Mouse (Mus musculus): ENCODE measurements around the gene Dtl. TPM values are rescaled to one million over a fixed set of nuclear protein-coding genes. Genes with fewer than 3 reads are reported as not detected.

Dtl gene
- total and polyA plus RNA-seq, 3 experiments: 19.7 to 139 (median 65.2) TPM

GRCm38 (mm10) chr1:191587062-191587461 lies 11.7 kb upstream of the Dtl start:
- Histone ChIP-seq H3K36me3 (replicated peaks) (peaks cover 93% of the 10 kb centered on the region), H3K27me3 (ENCODE audit: insufficient read depth, low read length) (no peaks in the 10 kb centered on the region), H3K4me3 (ENCODE audit: low read depth, low read length) (no peak overlapping the region), H3K4me1 (ENCODE audit: insufficient read depth, low read depth, low read length) (no peaks in the 10 kb centered on the region; the same call in 1 of the 2 replicates), H3K9me3 (replicated peaks) (no peaks in the 10 kb centered on the region)
- DNase-seq (ENCODE audit: low spot score) (no peak), ATAC-seq (ENCODE audit: extremely low read depth, insufficient number of reproducible peaks, low FRiP score, poor library complexity, severe bottlenecking) (no peak)
- TF ChIP-seq GATA2 (IDR thresholded peaks at IDR 0.05; ENCODE audit: borderline replicate concordance, low read depth, low read length): no peak
- no peak for TF ChIP-seq CTCF (IDR thresholded peaks at IDR 0.05; ENCODE audit: low read depth, low read length)
- no peak for TF ChIP-seq GATA1 (IDR thresholded peaks at IDR 0.05; ENCODE audit: borderline replicate concordance, low read length)
- no peak for TF ChIP-seq TAL1 (conservative IDR thresholded peaks at IDR 0.05; ENCODE audit: low read depth, low read length)
- no peak for TF ChIP-seq POLR2AphosphoS5 (IDR thresholded peaks at IDR 0.05; ENCODE audit: insufficient replicate concordance, low read depth, low read length)

DNA sequence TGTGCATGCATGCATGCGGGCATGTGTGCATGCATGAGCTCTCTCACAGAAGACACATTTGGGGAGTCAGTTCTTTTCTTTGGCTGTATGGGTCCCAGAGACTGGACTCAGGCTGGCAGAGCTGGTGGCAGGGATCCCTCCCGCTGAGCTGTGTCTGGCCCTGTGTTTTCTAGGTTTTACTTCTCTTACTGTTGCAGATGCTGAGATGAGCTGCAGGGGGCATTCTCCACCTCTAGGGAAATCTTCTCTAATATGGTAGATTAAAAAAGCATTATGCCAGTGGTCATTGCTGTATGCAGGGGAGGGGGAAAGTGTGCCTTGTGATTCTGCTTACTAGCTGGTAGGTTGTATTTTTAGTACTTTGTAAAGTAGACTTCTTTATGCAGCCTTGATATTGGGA lies 10.4 kb upstream of the Dtl start:
- no peak overlapping the region for H3K4me3 ChIP-seq (ENCODE audit: low read depth, low read length)
- H3K27me3 ChIP-seq (ENCODE audit: insufficient read depth, low read length): no peaks in the 10 kb centered on the region
- DNase-seq (ENCODE audit: low spot score) (no peak), ATAC-seq (ENCODE audit: extremely low read depth, insufficient number of reproducible peaks, low FRiP score, poor library complexity, severe bottlenecking) (no peak)
- H3K4me1 ChIP-seq (ENCODE audit: insufficient read depth, low read depth, low read length): peaks cover 4% of the 10 kb centered on the region; the same call in 1 of the 2 replicates
- TF ChIP-seq GATA1 (IDR thresholded peaks at IDR 0.05; ENCODE audit: borderline replicate concordance, low read length) (no peak), GATA2 (IDR thresholded peaks at IDR 0.05; ENCODE audit: borderline replicate concordance, low read depth, low read length) (no peak), TAL1 (conservative IDR thresholded peaks at IDR 0.05; ENCODE audit: low read depth, low read length) (no peak), POLR2AphosphoS5 (IDR thresholded peaks at IDR 0.05; ENCODE audit: insufficient replicate concordance, low read depth, low read length) (no peak), CTCF (IDR thresholded peaks at IDR 0.05; ENCODE audit: low read depth, low read length) (no peak)
- no peaks in the 10 kb centered on the region for H3K9me3 ChIP-seq (replicated peaks)
- peaks cover 90% of the 10 kb centered on the region for H3K36me3 ChIP-seq (replicated peaks)

DNA sequence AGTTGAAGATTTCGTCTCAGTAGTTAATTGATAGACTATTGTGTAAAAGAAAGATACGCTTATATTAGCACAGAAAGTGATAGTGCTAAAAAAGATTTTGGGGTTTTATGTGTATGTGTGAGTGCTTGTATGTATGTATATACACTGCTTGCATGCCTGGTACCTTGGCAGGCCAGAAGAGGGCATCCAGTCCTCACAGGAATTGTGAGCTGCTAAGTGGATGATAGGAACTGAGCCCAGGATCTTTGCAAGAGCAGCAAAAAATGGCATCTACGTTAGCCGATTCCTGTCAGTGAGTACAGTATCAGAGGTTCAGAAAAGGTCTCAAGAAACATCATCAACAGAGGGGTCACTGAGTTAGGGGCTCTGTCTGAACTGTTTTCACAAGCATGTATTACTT lies 9.1 kb upstream of the Dtl start:
- DNase-seq (ENCODE audit: low spot score) (no peak), ATAC-seq (ENCODE audit: extremely low read depth, insufficient number of reproducible peaks, low FRiP score, poor library complexity, severe bottlenecking) (no peak)
- H3K27me3 ChIP-seq (ENCODE audit: insufficient read depth, low read length): no peaks in the 10 kb centered on the region
- peaks cover 89% of the 10 kb centered on the region for H3K36me3 ChIP-seq (replicated peaks)
- H3K4me1 ChIP-seq (ENCODE audit: insufficient read depth, low read depth, low read length): peaks cover 6% of the 10 kb centered on the region; the same call in 1 of the 2 replicates
- H3K4me3 ChIP-seq (ENCODE audit: low read depth, low read length): no peak overlapping the region
- TF ChIP-seq GATA2 (IDR thresholded peaks at IDR 0.05; ENCODE audit: borderline replicate concordance, low read depth, low read length): no peak
- no peak for TF ChIP-seq POLR2AphosphoS5 (IDR thresholded peaks at IDR 0.05; ENCODE audit: insufficient replicate concordance, low read depth, low read length)
- no peak for TF ChIP-seq CTCF (IDR thresholded peaks at IDR 0.05; ENCODE audit: low read depth, low read length)
- TF ChIP-seq TAL1 (conservative IDR thresholded peaks at IDR 0.05; ENCODE audit: low read depth, low read length): no peak
- no peak for TF ChIP-seq GATA1 (IDR thresholded peaks at IDR 0.05; ENCODE audit: borderline replicate concordance, low read length)
- H3K9me3 ChIP-seq (replicated peaks): peaks cover 6% of the 10 kb centered on the region

GRCm38 (mm10) chr1:191583836-191584235 lies 8.5 kb upstream of the Dtl start:
- H3K9me3 ChIP-seq (replicated peaks): peaks cover 9% of the 10 kb centered on the region
- TF ChIP-seq TAL1 (conservative IDR thresholded peaks at IDR 0.05; ENCODE audit: low read depth, low read length) (no peak), POLR2AphosphoS5 (IDR thresholded peaks at IDR 0.05; ENCODE audit: insufficient replicate concordance, low read depth, low read length) (no peak), CTCF (IDR thresholded peaks at IDR 0.05; ENCODE audit: low read depth, low read length) (no peak), GATA2 (IDR thresholded peaks at IDR 0.05; ENCODE audit: borderline replicate concordance, low read depth, low read length) (no peak), GATA1 (IDR thresholded peaks at IDR 0.05; ENCODE audit: borderline replicate concordance, low read length) (no peak)
- H3K4me3 ChIP-seq (ENCODE audit: low read depth, low read length): no peak overlapping the region
- peaks cover 90% of the 10 kb centered on the region for H3K36me3 ChIP-seq (replicated peaks)
- no peaks in the 10 kb centered on the region for H3K27me3 ChIP-seq (ENCODE audit: insufficient read depth, low read length)
- peaks cover 8% of the 10 kb centered on the region; the same call in 1 of the 2 replicates for H3K4me1 ChIP-seq (ENCODE audit: insufficient read depth, low read depth, low read length)
- ATAC-seq (ENCODE audit: extremely low read depth, insufficient number of reproducible peaks, low FRiP score, poor library complexity, severe bottlenecking) (no peak), DNase-seq (ENCODE audit: low spot score) (no peak)

DNA sequence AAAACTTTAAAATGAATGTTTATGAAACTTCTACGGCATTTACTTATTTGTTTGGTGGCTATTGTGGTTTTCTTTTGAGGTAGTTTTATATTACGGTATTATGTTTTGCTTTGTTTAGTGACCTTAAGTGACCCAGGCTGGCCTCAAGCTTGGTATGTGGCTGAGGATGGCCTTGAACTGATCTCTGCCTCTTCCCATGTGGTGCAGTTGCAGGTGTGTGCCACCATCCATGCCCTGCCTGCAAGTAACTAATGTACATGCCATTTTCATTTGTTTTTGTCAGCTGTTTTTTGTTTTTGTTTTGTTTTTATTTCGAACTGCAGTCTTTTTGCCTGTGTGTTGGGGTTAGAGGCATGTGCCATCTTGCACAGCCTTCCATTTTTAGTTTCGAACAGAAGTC lies 6.3 kb upstream of the Dtl start:
- peaks cover 9% of the 10 kb centered on the region for H3K9me3 ChIP-seq (replicated peaks)
- peaks cover 83% of the 10 kb centered on the region for H3K36me3 ChIP-seq (replicated peaks)
- no peaks in the 10 kb centered on the region for H3K27me3 ChIP-seq (ENCODE audit: insufficient read depth, low read length)
- H3K4me3 ChIP-seq (ENCODE audit: low read depth, low read length): no peak overlapping the region
- peaks cover 23% of the 10 kb centered on the region for H3K4me1 ChIP-seq (ENCODE audit: insufficient read depth, low read depth, low read length)
- DNase-seq (ENCODE audit: low spot score) (no peak), ATAC-seq (ENCODE audit: extremely low read depth, insufficient number of reproducible peaks, low FRiP score, poor library complexity, severe bottlenecking) (no peak)
- TF ChIP-seq GATA1 (IDR thresholded peaks at IDR 0.05; ENCODE audit: borderline replicate concordance, low read length): no peak
- TF ChIP-seq POLR2AphosphoS5 (IDR thresholded peaks at IDR 0.05; ENCODE audit: insufficient replicate concordance, low read depth, low read length): no peak
- no peak for TF ChIP-seq GATA2 (IDR thresholded peaks at IDR 0.05; ENCODE audit: borderline replicate concordance, low read depth, low read length)
- TF ChIP-seq CTCF (IDR thresholded peaks at IDR 0.05; ENCODE audit: low read depth, low read length): no peak
- no peak for TF ChIP-seq TAL1 (conservative IDR thresholded peaks at IDR 0.05; ENCODE audit: low read depth, low read length)

- no peaks in the 10 kb centered on the region for H3K27me3 ChIP-seq (ENCODE audit: insufficient read depth, low read length)
- H3K4me1 ChIP-seq (ENCODE audit: insufficient read depth, low read depth, low read length): peaks cover 27% of the 10 kb centered on the region
- TF ChIP-seq CTCF (IDR thresholded peaks at IDR 0.05; ENCODE audit: low read depth, low read length): no peak
- TF ChIP-seq GATA2 (IDR thresholded peaks at IDR 0.05; ENCODE audit: borderline replicate concordance, low read depth, low read length): no peak
- no peak for TF ChIP-seq POLR2AphosphoS5 (IDR thresholded peaks at IDR 0.05; ENCODE audit: insufficient replicate concordance, low read depth, low read length)
- no peak for TF ChIP-seq GATA1 (IDR thresholded peaks at IDR 0.05; ENCODE audit: borderline replicate concordance, low read length)
- no peak for TF ChIP-seq TAL1 (conservative IDR thresholded peaks at IDR 0.05; ENCODE audit: low read depth, low read length)
- DNase-seq (ENCODE audit: low spot score): no peak
- no peak for ATAC-seq (ENCODE audit: extremely low read depth, insufficient number of reproducible peaks, low FRiP score, poor library complexity, severe bottlenecking)
- no peak overlapping the region for H3K4me3 ChIP-seq (ENCODE audit: low read depth, low read length)
- H3K9me3 ChIP-seq (replicated peaks): peaks cover 9% of the 10 kb centered on the region
- H3K36me3 ChIP-seq (replicated peaks): peaks cover 66% of the 10 kb centered on the region
These were observed 4.2 kb upstream of the Dtl start for GRCm38 (mm10) chr1:191579524-191579923.
